Mouse (Mus musculus): ENCODE measurements at regions not wholly inside any gene's neighbourhood (a gene's known extent, or its start where the extent isn't known, plus 50 kb on each side); places are given as distances from the start of the nearest gene placed in this dataset.

- TF ChIP-seq CTCF (IDR thresholded peaks at IDR 0.05; ENCODE audit: borderline replicate concordance, control insufficient read depth, extremely low read depth, insufficient read depth, low read length, poor library complexity) (no peak), POLR2A (IDR thresholded peaks at IDR 0.05; ENCODE audit: control insufficient read depth, extremely low read depth, insufficient read depth, low read length, poor library complexity) (no peak)
These were observed 1695.9 kb upstream of the Slc10a2 start for GRCm38 (mm10) chr8:6801076-6801475.
